Mouse (Mus musculus): ENCODE measurements around the gene Acvr1b.

The Acvr1b gene

GRCm38 (mm10) chr15:101173421-101174211 is at the start of gene Acvr1b:
Gene Acvr1b (plus strand): TSS chr15:101174067.
- peak; percentile 97 for DNase-seq (ENCODE audit: low spot score)

GRCm38 (mm10) chr15:101125561-101125960 is 48.3 kb upstream of the Acvr1b start:
- DNase-seq (ENCODE audit: low spot score): no peak

- DNase-seq (ENCODE audit: low spot score): no peak
These were observed 46.9 kb upstream of the Acvr1b start for GRCm38 (mm10) chr15:101126876-101127544.

GRCm38 (mm10) chr15:101128181-101129089 is 45.4 kb upstream of the Acvr1b start, which contains the start of gene Acvrl1:
Gene Acvrl1 (plus strand): TSS chr15:101128522.
- no peak for DNase-seq (ENCODE audit: low spot score)

- DNase-seq (ENCODE audit: low spot score): no peak
These were observed 44.5 kb upstream of the Acvr1b start for GRCm38 (mm10) chr15:101129412-101129811.

- no peak for DNase-seq (ENCODE audit: low spot score)
These were observed 42.4 kb upstream of the Acvr1b start for GRCm38 (mm10) chr15:101131498-101131897.

- no peak for DNase-seq (ENCODE audit: low spot score)
These were observed 41.8 kb upstream of the Acvr1b start for GRCm38 (mm10) chr15:101132041-101132440.

- no peak for DNase-seq (ENCODE audit: low spot score)
These were observed 41.1 kb upstream of the Acvr1b start for GRCm38 (mm10) chr15:101132761-101133160.

- no peak for DNase-seq (ENCODE audit: low spot score)
These were observed 39.7 kb upstream of the Acvr1b start for GRCm38 (mm10) chr15:101133993-101134704.

GRCm38 (mm10) chr15:101135405-101135804 is 38.5 kb upstream of the Acvr1b start:
- DNase-seq (ENCODE audit: low spot score): no peak

- DNase-seq (ENCODE audit: low spot score): no peak
These were observed 36.4 kb upstream of the Acvr1b start for GRCm38 (mm10) chr15:101137455-101137854.

GRCm38 (mm10) chr15:101138675-101139074 is 35.2 kb upstream of the Acvr1b start:
- DNase-seq (ENCODE audit: low spot score): no peak

GRCm38 (mm10) chr15:101139885-101140284 is 34.0 kb upstream of the Acvr1b start:
- peak; percentile 81 for DNase-seq (ENCODE audit: low spot score)

- DNase-seq (ENCODE audit: low spot score): peak; percentile 31
These were observed 33.3 kb upstream of the Acvr1b start for GRCm38 (mm10) chr15:101140587-101140986.

GRCm38 (mm10) chr15:101141061-101141541 is 32.8 kb upstream of the Acvr1b start:
- DNase-seq (ENCODE audit: low spot score): peak; percentile 56

- no peak for DNase-seq (ENCODE audit: low spot score)
These were observed 31.2 kb upstream of the Acvr1b start for GRCm38 (mm10) chr15:101142672-101143071.

GRCm38 (mm10) chr15:101143494-101143893 is 30.4 kb upstream of the Acvr1b start:
- DNase-seq (ENCODE audit: low spot score): peak; percentile 83

- DNase-seq (ENCODE audit: low spot score): no peak
These were observed 29.7 kb upstream of the Acvr1b start for GRCm38 (mm10) chr15:101144176-101144575.

- no peak for DNase-seq (ENCODE audit: low spot score)
These were observed 29.1 kb upstream of the Acvr1b start for GRCm38 (mm10) chr15:101144779-101145178.

- peak; percentile 97 for DNase-seq (ENCODE audit: low spot score)
These were observed 28.3 kb upstream of the Acvr1b start for GRCm38 (mm10) chr15:101145424-101146099.
